Mouse (Mus musculus): ENCODE measurements around the gene Taf3.
A peak's percentile ranks its signal among the peaks of the same experiment; 100 is the strongest.

Gene Taf3

GRCm38 (mm10) chr2:10048461-10048860 lies at the start of gene Taf3:
Gene Taf3, minus strand, starts transcription at chr2:10048596.
- peak; percentile 88 to 92 for DNase-seq (ENCODE audit: low spot score in 2 of 2)

- DNase-seq (ENCODE audit: low spot score in 2 of 2): no peak
Observed at GRCm38 (mm10) chr2:10094327-10095100, 46.1 kb upstream of the Taf3 start.

- DNase-seq (ENCODE audit: low spot score in 2 of 2): no peak
Observed at GRCm38 (mm10) chr2:10087256-10087850, 39.0 kb upstream of the Taf3 start.

GRCm38 (mm10) chr2:10082737-10083136 lies 34.3 kb upstream of the Taf3 start:
- no peak for DNase-seq (ENCODE audit: low spot score in 2 of 2)

GRCm38 (mm10) chr2:10081453-10082080 lies 33.2 kb upstream of the Taf3 start:
- DNase-seq (ENCODE audit: low spot score in 2 of 2): no peak

GRCm38 (mm10) chr2:10080310-10081010 lies 32.1 kb upstream of the Taf3 start, which contains the start of the genes Atp5c1 and Kin:
Gene Atp5c1, minus strand, starts transcription at chr2:10080510.
Gene Kin, plus strand, starts transcription at chr2:10080593.
- peak; percentile 96 to 97 for DNase-seq (ENCODE audit: low spot score in 2 of 2)

GRCm38 (mm10) chr2:10079745-10080309 lies 31.4 kb upstream of the Taf3 start:
- DNase-seq (ENCODE audit: low spot score in 2 of 2): no peak

GRCm38 (mm10) chr2:10076675-10077074 lies 28.3 kb upstream of the Taf3 start:
- no peak for DNase-seq (ENCODE audit: low spot score in 2 of 2)

GRCm38 (mm10) chr2:10074470-10074869 lies 26.1 kb upstream of the Taf3 start:
- no peak for DNase-seq (ENCODE audit: low spot score in 2 of 2)

- no peak for DNase-seq (ENCODE audit: low spot score in 2 of 2)
Observed at GRCm38 (mm10) chr2:10071751-10072150, 23.4 kb upstream of the Taf3 start.

GRCm38 (mm10) chr2:10058836-10059235 lies 10.4 kb upstream of the Taf3 start:
- no peak for DNase-seq (ENCODE audit: low spot score in 2 of 2)

- no peak for DNase-seq (ENCODE audit: low spot score in 2 of 2)
Observed at GRCm38 (mm10) chr2:10051996-10052395, 3.6 kb upstream of the Taf3 start.

- peak; percentile 64 to 82 for DNase-seq (ENCODE audit: low spot score in 2 of 2)
Observed at GRCm38 (mm10) chr2:10050878-10051277, 2.5 kb upstream of the Taf3 start.

GRCm38 (mm10) chr2:10049456-10049855 lies 1.1 kb upstream of the Taf3 start:
- DNase-seq (ENCODE audit: low spot score in 2 of 2): no peak

GRCm38 (mm10) chr2:10047758-10048436 lies 499 bp downstream of the Taf3 start:
- peak; percentile 19 to 38 for DNase-seq (ENCODE audit: low spot score in 2 of 2)

GRCm38 (mm10) chr2:10034976-10035375 lies 13.4 kb downstream of the Taf3 start:
- no peak for DNase-seq (ENCODE audit: low spot score in 2 of 2)

GRCm38 (mm10) chr2:10033684-10034083 lies 14.7 kb downstream of the Taf3 start:
- no peak for DNase-seq (ENCODE audit: low spot score in 2 of 2)

- DNase-seq (ENCODE audit: low spot score in 2 of 2): no peak
Observed at GRCm38 (mm10) chr2:10029755-10030154, 18.6 kb downstream of the Taf3 start.

- peak in 1 of 2 experiments; percentile 38 for DNase-seq (ENCODE audit: low spot score in 2 of 2)
Observed at GRCm38 (mm10) chr2:10024264-10024663, 24.1 kb downstream of the Taf3 start.

- DNase-seq (ENCODE audit: low spot score in 2 of 2): no peak
Observed at GRCm38 (mm10) chr2:10021296-10021695, 27.1 kb downstream of the Taf3 start.

GRCm38 (mm10) chr2:10014951-10015635 lies 33.3 kb downstream of the Taf3 start:
- DNase-seq (ENCODE audit: low spot score in 2 of 2): no peak
